Mouse (Mus musculus): ENCODE data around the gene Emsy. TPM values are rescaled to one million over a fixed set of nuclear protein-coding genes. Genes with fewer than 3 reads are reported as not detected.

Emsy gene
- total and polyA plus RNA-seq, 3 experiments: 19.6 to 25.6 (median 24.0) TPM

DNA sequence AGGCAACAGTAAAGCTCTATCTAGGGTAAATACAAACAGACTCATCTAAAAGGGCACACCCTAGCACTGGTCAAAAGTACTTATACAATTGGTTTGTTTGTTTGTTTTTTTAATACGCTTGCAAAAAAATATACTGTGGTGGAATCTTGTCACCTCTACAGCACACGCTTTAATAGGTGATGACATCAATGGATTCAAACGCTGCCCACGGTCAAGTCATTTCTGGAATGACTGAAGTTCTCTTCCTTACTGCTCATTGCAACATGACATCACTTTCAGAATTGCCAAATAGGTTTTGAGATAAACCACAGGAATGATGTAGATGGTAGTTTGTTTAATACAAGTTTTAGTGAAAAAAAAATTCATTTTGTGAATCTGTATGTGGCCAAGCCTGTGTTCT is 42.0 kb upstream of the Emsy start:
- no peak for TF ChIP-seq POLR2A (IDR thresholded peaks at IDR 0.05; ENCODE audit: insufficient read depth, low read depth, low read length)
- 90% methylated on average over 4 of the region's 4 CpGs for WGBS
- Histone ChIP-seq H3K9ac (ENCODE audit: low read depth, low read length) (no peak overlapping the region), H3K27ac (no peak overlapping the region), H3K36me3 (ENCODE audit: control insufficient read depth, insufficient read depth, low read length) (no peaks in the 10 kb centered on the region; the same call in none of the 2 replicates), H3K4me1 (ENCODE audit: control insufficient read depth, insufficient read depth, low read length) (peaks cover 2% of the 10 kb centered on the region), H3K4me3 (no peak overlapping the region), H3K79me2 (replicated peaks; ENCODE audit: control insufficient read depth, insufficient read depth, low read length) (peaks cover 2% of the 10 kb centered on the region; the same call in 1 of the 2 replicates), H3K27me3 (ENCODE audit: control insufficient read depth, insufficient read depth, low read length) (no peaks in the 10 kb centered on the region)
- no peak for DNase-seq
- intact Hi-C loops (cut with DNase I): no loop called here

DNA sequence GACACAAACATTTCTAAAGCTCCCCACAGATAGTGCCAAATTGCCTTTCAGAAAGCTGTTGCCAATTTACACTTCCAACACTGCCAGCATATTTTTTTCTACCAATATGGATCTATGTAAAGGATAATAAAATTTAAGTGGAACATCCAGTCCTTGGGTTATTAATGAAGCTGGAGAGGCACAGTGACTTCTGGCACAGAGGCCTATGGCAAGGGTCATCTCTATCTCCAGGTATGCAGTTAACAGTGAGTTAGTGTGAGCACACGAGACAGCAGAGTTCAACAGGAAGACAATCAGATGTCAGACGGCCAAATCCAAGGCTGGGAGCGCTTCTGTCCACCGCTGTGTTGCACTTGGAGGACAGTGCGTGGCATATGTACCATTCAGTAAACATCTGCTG is 41.5 kb upstream of the Emsy start:
- no peaks in the 10 kb centered on the region for H3K27me3 ChIP-seq (ENCODE audit: control insufficient read depth, insufficient read depth, low read length)
- WGBS: 54% methylated on average over 5 of the region's 5 CpGs
- DNase-seq: no peak
- H3K4me3 ChIP-seq: no peak overlapping the region
- no peaks in the 10 kb centered on the region for H3K79me2 ChIP-seq (replicated peaks; ENCODE audit: control insufficient read depth, insufficient read depth, low read length)
- TF ChIP-seq EP300 (IDR thresholded peaks at IDR 0.05; ENCODE audit: insufficient read depth, low read depth, low read length): no peak
- no peak for TF ChIP-seq CTCF (IDR thresholded peaks at IDR 0.05)
- TF ChIP-seq POLR2A (IDR thresholded peaks at IDR 0.05; ENCODE audit: insufficient read depth, low read depth, low read length): no peak
- H3K4me1 ChIP-seq (ENCODE audit: control insufficient read depth, insufficient read depth, low read length): peaks cover 2% of the 10 kb centered on the region
- H3K9ac ChIP-seq (ENCODE audit: low read depth, low read length): no peak overlapping the region
- no peaks in the 10 kb centered on the region; the same call in none of the 2 replicates for H3K36me3 ChIP-seq (ENCODE audit: control insufficient read depth, insufficient read depth, low read length)
- H3K27ac ChIP-seq: no peak overlapping the region
- intact Hi-C loops (cut with DNase I): no loop called here

DNA sequence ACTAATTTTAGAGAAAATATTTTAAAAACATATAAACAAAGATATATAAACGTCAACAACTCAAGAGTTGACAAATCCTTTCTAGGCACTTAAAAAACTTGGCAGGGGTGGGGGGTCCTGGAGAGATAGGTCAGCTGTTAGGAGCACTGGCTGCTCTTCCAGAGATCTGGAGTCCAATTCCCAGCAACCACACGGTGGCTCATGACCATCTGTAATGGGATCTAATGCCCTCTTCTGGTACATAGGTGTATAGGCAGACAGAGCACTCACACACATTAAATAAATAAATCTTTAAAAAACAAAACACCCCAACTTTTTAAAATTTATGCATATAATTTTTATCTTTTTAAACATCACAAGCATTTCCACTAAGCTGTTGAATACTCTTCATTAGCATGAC is 40.9 kb upstream of the Emsy start:
- no peak for DNase-seq
- H3K27me3 ChIP-seq (ENCODE audit: control insufficient read depth, insufficient read depth, low read length): no peaks in the 10 kb centered on the region

DNA sequence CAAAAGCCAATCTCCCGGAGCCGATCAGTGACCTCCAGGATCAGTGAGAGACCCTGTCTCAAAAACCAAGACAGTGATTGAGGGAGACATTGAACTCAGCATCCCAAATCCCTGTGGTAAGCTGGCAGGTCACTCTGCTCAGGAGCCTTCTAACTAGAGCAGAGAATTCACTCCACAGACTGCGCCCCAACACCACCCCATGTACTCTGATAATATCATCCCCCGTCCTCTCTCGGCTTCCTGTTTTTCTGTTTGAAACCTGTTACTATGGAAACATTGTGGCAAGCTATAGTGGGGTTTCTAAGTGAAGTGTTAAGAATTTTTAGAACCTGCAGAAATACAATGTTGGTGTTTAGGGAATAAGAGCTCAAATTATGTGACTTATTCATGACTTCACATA is 37.5 kb upstream of the Emsy start:
- H3K36me3 ChIP-seq (ENCODE audit: control insufficient read depth, insufficient read depth, low read length): no peaks in the 10 kb centered on the region
- peaks cover 5% of the 10 kb centered on the region for H3K4me1 ChIP-seq (ENCODE audit: control insufficient read depth, insufficient read depth, low read length)
- H3K79me2 ChIP-seq (replicated peaks; ENCODE audit: control insufficient read depth, insufficient read depth, low read length): no peaks in the 10 kb centered on the region
- 62% methylated on average over 5 of the region's 5 CpGs for WGBS
- H3K9ac ChIP-seq (ENCODE audit: low read depth, low read length): no peak overlapping the region
- no peaks in the 10 kb centered on the region for H3K27me3 ChIP-seq (ENCODE audit: control insufficient read depth, insufficient read depth, low read length)
- intact Hi-C loops (cut with DNase I): no loop called here
- TF ChIP-seq CTCF (IDR thresholded peaks at IDR 0.05) (no peak), EP300 (IDR thresholded peaks at IDR 0.05; ENCODE audit: insufficient read depth, low read depth, low read length) (no peak), POLR2A (IDR thresholded peaks at IDR 0.05; ENCODE audit: insufficient read depth, low read depth, low read length) (no peak)
- peak in 1 of 2 experiments; percentile 52 for DNase-seq
- no peak overlapping the region for H3K27ac ChIP-seq
- no peak overlapping the region for H3K4me3 ChIP-seq

More for the DNA sequence above, 40.9 kb upstream of the Emsy start:
- H3K4me3 ChIP-seq: no peak overlapping the region
- TF ChIP-seq CTCF (IDR thresholded peaks at IDR 0.05): peak; percentile 79
- TF ChIP-seq POLR2A (IDR thresholded peaks at IDR 0.05; ENCODE audit: insufficient read depth, low read depth, low read length): no peak
- TF ChIP-seq EP300 (IDR thresholded peaks at IDR 0.05; ENCODE audit: insufficient read depth, low read depth, low read length): no peak
- no peak overlapping the region for H3K27ac ChIP-seq
- intact Hi-C loops (cut with DNase I): loop anchor here (2.0 kb wide), 1 partner anchor 217 kb away; no protein-coding TSS in a partner anchor
- no peak overlapping the region for H3K9ac ChIP-seq (ENCODE audit: low read depth, low read length)
- no peaks in the 10 kb centered on the region for H3K79me2 ChIP-seq (replicated peaks; ENCODE audit: control insufficient read depth, insufficient read depth, low read length)
- 24% methylated on average over 2 of the region's 2 CpGs for WGBS
- no peaks in the 10 kb centered on the region; the same call in none of the 2 replicates for H3K36me3 ChIP-seq (ENCODE audit: control insufficient read depth, insufficient read depth, low read length)
- peaks cover 6% of the 10 kb centered on the region for H3K4me1 ChIP-seq (ENCODE audit: control insufficient read depth, insufficient read depth, low read length)

DNA sequence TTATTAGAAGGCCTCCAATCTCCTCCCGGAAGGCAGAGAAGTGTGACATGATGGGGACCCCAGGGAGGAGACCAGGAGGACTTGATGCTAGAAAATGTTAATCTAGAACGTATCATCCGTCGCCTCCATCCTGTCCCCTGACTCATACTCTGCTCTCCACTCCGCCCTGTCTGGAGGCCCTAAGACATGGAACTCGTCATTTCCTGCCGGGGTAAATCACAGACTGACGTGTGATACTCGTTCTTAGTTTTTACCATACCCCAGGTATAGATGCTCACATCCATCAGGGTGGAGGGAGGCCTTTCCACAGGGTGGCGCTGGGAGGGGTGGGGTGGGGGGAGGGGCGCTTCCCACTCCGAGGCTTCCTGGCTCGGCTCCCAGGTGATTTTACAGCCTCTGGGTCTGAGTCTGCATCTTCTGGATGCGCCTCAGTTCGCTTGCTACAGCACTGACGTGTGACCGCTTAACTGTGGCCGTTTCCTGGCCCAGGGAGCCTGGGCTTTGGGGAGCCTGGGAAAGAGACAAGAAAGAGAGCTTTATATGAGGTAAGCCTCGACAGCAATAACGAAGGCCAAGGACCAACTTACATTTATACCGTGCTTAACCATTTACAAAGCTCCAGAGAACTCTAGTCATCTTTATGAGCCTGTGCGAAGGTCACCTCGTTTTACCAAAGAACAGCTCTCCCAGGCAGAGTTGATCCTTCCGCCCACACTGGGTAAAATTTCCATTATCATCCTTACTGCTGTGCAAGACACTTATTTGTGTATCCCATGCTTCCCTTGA is 36.4 kb upstream of the Emsy start:
- intact Hi-C loops (cut with DNase I): no loop called here
- H3K36me3 ChIP-seq (ENCODE audit: control insufficient read depth, insufficient read depth, low read length): no peaks in the 10 kb centered on the region
- H3K27me3 ChIP-seq (ENCODE audit: control insufficient read depth, insufficient read depth, low read length): no peaks in the 10 kb centered on the region
- H3K4me1 ChIP-seq (ENCODE audit: control insufficient read depth, insufficient read depth, low read length): peaks cover 5% of the 10 kb centered on the region
- TF ChIP-seq CTCF (IDR thresholded peaks at IDR 0.05) (peak; percentile 24), EP300 (IDR thresholded peaks at IDR 0.05; ENCODE audit: insufficient read depth, low read depth, low read length) (no peak)
- no peaks in the 10 kb centered on the region for H3K79me2 ChIP-seq (replicated peaks; ENCODE audit: control insufficient read depth, insufficient read depth, low read length)
- peak overlapping the region; percentile 34; the same call in 1 of the 2 replicates for H3K4me3 ChIP-seq
- H3K27ac ChIP-seq: peak overlapping the region; percentile 47
- peak overlapping the region; percentile 58 for H3K9ac ChIP-seq (ENCODE audit: low read depth, low read length)
- 28% methylated on average over 24 of the region's 24 CpGs for WGBS
- DNase-seq: peak; percentile 31 to 37

DNA sequence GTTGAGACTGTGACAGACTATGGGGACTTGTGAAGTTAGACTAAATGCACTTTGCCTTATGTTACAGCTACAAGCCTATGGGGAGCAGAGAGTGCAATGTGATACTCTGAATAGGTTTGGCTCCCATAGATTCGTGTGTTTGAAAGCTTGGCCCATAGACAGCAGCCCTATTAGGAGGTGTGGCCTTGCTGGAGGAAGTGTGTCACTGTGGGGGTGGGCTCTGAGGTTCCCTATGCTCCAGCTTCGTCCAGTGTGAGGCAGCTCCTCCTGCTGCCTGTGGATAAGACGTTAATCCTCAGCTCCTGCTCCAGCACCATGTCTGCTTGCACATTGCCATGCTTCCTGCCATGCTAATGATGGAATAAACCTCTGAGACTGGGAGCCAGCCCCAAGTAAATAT is 34.2 kb upstream of the Emsy start:
- H3K27ac ChIP-seq: no peak overlapping the region
- no peak overlapping the region for H3K9ac ChIP-seq (ENCODE audit: low read depth, low read length)
- H3K27me3 ChIP-seq (ENCODE audit: control insufficient read depth, insufficient read depth, low read length): no peaks in the 10 kb centered on the region
- intact Hi-C loops (cut with DNase I): no loop called here
- WGBS: 18% methylated on average over 3 of the region's 3 CpGs
- TF ChIP-seq CTCF (IDR thresholded peaks at IDR 0.05) (no peak), EP300 (IDR thresholded peaks at IDR 0.05; ENCODE audit: insufficient read depth, low read depth, low read length) (no peak), POLR2A (IDR thresholded peaks at IDR 0.05; ENCODE audit: insufficient read depth, low read depth, low read length) (no peak)
- H3K4me3 ChIP-seq: no peak overlapping the region
- peak in 1 of 2 experiments; percentile 16 for DNase-seq
- no peaks in the 10 kb centered on the region for H3K36me3 ChIP-seq (ENCODE audit: control insufficient read depth, insufficient read depth, low read length)
- peaks cover 5% of the 10 kb centered on the region for H3K4me1 ChIP-seq (ENCODE audit: control insufficient read depth, insufficient read depth, low read length)
- no peaks in the 10 kb centered on the region for H3K79me2 ChIP-seq (replicated peaks; ENCODE audit: control insufficient read depth, insufficient read depth, low read length)
